Mouse (Mus musculus) skeletal muscle tissue, postnatal 0 days (tissue): Measurements from ENCODE around the gene Defb42. TPM values are rescaled to one million over a fixed set of nuclear protein-coding genes. Genes with fewer than 3 reads are reported as not detected.

Experiments
- polyA plus RNA-seq: library from polyadenylated mRNA; unstranded; fragments of >200 nt; fragmentation: Nextera tagmentation; extraction: Ambion mirVana; gene quantifications from 2 replicates; pipeline ENCODE4 v1.2.1, GENCODE M21; 2015

Gene Defb42
- not detected in 2 replicates for polyA plus RNA-seq

DNA sequence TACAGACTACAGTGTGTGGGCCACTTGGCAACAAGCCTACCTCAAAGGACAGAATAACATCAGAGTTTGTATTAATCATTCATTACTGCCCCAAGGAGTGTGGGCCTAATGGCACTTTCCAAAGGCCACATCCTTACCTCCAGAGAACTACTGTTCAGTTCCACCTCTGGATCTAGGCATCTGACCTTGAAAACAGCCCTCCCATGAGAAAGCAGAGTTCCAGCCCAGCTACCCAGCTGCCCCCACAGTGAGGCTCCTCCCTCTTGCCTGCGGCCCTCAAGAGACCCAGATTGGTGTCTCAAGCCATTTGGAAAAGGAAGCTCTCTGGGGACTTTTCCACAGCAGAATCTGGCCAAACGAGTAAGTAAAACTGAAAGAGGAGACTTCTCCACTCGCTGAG lies at the start of gene Defb42:
Gene Defb42, plus strand, starts transcription at position 301 of the 400 bp plus-strand sequence.

DNA sequence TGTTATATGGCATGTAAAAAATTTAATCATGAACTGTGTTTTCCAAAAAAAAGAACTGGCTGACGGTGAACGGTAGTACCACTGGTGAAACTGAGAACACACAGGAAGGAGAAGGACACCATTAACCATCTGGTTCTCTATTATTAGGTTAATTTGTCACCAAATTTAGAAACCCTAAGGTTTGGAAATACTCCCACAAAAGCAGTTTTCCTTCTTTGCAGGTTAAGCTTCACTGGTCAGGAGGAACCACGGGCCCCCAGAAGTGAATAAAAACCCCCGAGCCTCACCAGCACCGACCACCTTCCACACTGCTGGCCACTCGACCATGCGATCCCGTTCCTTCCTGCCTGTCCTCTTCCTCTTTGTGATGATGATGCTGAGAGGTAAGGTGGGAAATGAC lies 49.0 kb upstream of the Defb42 start, which contains the start of gene Defb47:
Gene Defb47, plus strand, starts transcription at position 301 of the 400 bp plus-strand sequence.

DNA sequence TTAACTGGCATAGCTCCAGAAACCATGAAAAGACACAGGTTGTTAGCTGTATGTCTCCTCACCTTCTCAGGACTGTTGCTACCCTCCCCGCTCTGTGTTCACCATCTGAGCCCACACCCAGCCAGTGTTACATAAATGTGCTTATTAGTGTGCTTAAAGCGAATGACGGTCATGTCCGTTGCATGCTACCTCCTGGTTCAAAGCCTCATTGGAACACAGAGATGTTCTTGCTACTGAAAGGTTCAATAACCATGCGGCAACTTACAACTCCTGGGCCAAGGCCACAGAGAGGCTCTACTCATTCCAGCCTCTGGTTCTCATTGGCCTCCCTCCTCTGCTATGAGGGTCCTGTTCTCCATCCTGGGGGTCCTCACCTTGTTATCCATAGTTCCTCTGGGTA lies 35.3 kb upstream of the Defb42 start, which contains the start of gene Defb43:
Gene Defb43, plus strand, starts transcription at position 301 of the 400 bp plus-strand sequence.

DNA sequence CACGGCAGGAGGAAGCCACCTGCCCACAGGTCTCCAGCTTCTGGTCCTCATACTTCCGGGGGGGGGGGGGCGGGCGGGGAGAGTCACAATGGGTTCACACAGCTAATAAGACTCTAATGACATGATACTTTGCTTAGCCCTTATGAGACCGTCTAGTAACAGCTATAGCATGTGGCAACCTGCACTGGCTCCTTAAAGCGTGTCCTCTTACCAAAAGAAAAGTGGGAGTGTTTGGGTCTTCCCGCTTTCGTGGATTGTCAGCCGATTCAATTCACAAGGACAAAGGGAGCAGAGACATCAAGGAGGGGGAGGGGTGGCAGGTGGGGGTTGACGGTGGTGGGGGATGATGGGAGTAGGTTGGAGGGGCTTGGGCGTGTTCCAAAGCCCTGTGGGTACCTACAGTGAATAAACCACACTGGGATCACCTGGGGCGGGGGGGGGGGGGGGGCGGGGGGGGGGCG lies 3.1 kb downstream of the Defb42 start, which contains the start of gene Defb30:
Gene Defb30, minus strand, starts transcription at position 51 of the 461 bp plus-strand sequence.

Other genes with a start within 250 kb of the Defb42 start
- 2.9 and 3.2 TPM in 2 replicates for gene Wdfy2, start 209.3 kb upstream of the Defb42 start, polyA plus RNA-seq
- gene Defb48, start 62.5 kb upstream of the Defb42 start, polyA plus RNA-seq = not detected in 2 replicates
- gene Defb47, start 48.9 kb upstream of the Defb42 start, polyA plus RNA-seq = not detected in 2 replicates
- gene Defb43, start 35.2 kb upstream of the Defb42 start, polyA plus RNA-seq = not detected in 2 replicates
- not detected in 2 replicates for gene Defb30, start 3.0 kb downstream of the Defb42 start, polyA plus RNA-seq